Mouse (Mus musculus): ENCODE measurements around the gene Srarp.

Gene Srarp

DNA sequence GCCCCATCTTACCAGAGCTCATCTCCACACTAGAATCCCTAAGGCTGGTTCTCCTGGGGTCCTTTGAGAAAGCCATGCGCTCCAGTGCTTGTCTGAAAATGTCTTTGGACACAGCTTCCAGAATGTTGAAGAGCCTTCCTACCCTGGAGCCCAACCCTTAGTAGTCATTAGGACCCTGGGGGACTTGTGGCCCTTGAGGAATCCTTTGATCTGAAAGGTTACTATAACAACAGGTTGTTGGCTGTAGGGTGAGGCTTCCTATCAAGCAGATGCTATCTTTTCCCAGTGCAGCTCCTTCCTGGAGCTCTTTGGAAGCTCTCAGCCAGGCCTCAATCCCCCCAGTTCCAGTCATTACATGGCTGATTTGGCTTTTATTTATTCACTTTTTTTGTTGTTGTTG is at the start of gene Srarp:
Gene Srarp (minus strand): TSS at position 132 of the 400 bp plus-strand sequence.
- no peak for DNase-seq (ENCODE audit: low spot score in 2 of 2)

DNA sequence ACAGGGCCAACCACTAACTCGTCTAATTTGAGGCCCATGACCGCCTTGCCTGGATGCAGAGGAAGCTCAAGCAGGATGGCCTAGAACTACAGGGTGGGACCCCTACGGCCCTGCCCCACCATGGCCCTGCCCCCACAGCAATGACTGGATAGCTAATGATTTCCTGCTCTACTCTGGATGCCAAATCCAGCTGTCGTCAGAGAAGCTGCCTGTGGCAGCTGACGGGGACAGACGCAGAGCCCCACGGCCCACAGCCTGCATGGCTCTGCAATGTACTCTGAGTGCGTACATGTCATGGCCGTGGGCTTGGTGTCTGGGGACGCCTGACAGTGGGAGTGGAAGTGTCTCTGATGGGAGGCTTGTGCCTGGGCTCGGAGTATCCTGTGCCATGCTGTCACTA is 48.2 kb upstream of the Srarp start:
- no peak for DNase-seq (ENCODE audit: low spot score in 2 of 2)

DNA sequence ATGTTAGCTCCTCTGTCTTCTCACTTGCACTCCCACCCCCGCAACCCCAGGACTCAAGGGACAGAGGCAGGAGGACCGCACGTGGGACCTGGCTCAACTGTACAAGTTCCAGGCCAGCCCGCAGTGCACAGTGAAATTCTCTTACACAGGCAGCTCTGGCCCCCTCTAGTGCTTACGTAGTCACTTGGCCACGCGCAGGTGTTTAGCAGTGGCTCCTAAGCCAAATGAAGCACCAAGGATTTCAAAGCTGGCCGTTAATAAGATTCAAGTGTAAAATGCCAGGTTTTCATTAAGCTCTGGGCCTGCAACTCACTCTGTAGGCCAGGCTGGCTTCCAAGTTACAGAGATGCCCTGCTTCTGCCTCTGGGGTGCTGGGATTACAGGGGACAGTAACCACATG is 43.5 kb upstream of the Srarp start:
- no peak for DNase-seq (ENCODE audit: low spot score in 2 of 2)

GRCm38 (mm10) chr4:141478794-141479193 is 42.9 kb upstream of the Srarp start:
- no peak for DNase-seq (ENCODE audit: low spot score in 2 of 2)

- DNase-seq (ENCODE audit: low spot score in 2 of 2), result no peak
These were observed 42.3 kb upstream of the Srarp start for GRCm38 (mm10) chr4:141478225-141478624.

- DNase-seq (ENCODE audit: low spot score in 2 of 2), result peak in 1 of 2 experiments; percentile 67
These were observed 41.8 kb upstream of the Srarp start for GRCm38 (mm10) chr4:141477681-141478102.

DNA sequence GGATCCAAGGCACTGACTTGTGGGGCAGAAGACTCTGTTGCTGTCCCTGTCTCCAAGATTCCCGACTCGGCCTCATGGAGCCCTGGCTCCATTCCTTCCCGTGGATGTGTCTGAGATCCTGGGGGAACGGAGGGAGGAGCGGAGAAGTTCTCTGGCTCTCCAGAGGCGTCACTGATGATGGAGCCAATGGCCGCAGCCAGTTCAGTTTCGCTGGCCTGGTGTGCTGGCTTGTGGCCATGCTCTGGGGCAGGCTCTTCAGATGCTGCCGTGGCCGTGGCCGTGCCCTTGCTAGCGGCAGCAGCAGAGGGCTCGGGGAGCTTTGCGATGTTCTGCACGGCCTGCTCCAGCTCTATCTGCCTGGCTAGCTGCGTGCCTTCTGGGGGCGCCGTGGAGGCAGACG is 38.5 kb upstream of the Srarp start:
- DNase-seq (ENCODE audit: low spot score in 2 of 2), result no peak

DNA sequence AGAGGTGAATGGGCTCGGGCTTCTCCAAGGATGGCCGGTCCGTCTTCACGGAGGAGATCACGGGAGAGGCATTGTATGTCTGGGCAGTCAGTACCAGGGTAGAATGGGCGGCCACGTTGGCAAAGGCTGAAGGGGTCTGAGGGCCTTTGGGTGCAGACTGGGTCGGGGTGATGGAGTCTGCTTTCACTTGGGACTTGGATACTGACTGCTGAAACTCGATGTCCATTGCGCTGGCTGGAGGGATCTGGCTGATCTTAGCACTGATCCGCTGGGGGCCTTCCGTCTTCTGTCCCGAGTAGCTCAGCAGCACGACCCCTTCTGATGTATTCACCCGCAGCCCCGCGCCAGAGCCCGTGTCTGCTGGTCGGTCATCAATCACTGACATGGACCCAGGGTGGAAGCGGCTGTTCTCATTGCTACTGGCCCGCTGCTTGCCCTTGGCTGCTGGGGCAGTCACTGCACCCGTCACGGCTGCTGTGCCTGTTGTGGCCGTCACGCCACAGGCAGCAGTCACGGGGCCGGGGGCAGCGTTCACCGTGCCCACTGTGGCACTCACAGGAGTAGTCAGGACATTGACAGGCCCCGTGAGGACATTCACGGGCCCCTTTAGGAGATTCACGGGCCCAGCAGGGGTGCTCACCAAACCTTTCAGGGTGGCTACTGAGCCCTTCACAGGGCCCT is 36.9 kb upstream of the Srarp start:
- no peak for DNase-seq (ENCODE audit: low spot score in 2 of 2)

- no peak for DNase-seq (ENCODE audit: low spot score in 2 of 2)
These were observed 35.6 kb upstream of the Srarp start for GRCm38 (mm10) chr4:141471491-141471890.

- no peak for DNase-seq (ENCODE audit: low spot score in 2 of 2)
These were observed 33.4 kb upstream of the Srarp start for GRCm38 (mm10) chr4:141469343-141469742.

DNA sequence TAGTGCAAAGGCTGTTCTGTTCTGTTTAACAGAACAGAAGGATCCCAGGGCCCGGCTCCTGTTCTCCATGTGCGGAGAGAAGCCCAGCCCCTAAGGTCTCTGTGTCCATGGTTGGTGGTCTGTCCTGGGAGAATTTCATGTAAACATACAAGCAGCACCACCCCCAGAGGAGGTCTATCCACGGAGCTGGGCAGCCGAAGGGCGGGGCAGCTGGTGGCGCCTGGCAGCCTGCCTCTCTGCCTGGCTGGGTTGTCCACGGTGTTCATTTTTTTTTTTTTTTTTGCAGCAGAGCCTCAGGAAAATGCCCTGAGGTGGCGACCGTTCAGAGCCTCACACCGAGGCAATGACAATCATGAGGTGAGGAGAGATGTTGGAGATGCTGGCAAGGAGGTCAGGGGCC is 32.7 kb upstream of the Srarp start:
- DNase-seq (ENCODE audit: low spot score in 2 of 2), result no peak

DNA sequence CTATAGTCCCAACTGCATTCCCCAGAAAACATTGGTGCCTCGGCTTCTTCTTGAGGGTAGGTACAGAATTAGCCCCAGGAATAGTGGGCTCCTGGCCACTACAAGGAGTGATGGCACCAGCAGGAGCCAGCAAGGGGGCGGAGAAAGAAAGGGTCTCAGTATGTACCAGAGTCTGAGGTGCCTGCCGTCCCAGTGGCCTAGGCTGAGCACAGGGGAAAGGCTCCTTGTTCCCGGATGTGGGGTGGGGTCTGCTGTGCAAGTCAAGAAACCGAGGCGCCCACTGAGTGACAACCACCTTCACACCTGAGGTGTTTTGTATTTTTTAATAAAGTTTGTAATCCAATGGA is 31.6 kb upstream of the Srarp start:
- DNase-seq (ENCODE audit: low spot score in 2 of 2), result no peak

DNA sequence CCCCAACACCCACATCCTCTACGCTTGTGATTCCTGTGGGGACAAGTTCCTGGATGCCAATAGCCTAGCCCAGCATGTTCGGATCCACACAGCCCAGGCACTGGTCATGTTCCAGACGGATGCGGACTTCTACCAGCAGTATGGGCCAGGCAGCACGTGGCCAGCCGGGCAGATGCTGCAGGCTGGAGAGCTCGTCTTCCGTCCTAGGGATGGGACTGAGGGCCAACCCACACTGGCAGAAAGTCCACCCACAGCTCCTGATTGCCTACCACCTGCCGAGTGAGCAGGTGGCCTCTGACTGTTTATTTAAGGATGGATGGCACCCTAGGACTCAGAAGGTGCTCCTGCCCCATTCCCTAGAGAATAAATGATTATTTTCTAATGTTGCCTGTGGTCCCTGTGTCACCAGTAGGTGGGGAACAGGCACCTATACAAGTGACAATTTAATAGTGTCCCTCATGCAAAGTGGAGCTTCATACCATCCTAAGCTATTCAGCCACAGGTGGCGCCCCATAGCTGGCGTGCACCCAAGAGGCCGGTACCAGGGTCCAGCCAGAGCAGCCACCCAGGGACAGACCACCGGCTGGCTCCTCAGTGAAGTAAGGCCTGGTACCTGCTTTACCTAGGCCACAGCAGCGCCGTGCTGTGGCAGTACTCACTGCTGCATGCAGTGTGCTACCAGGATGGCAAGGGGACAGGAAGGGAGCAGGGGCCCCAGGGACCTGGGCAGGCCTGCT is 31.1 kb upstream of the Srarp start:
- DNase-seq (ENCODE audit: low spot score in 2 of 2), result no peak

- DNase-seq (ENCODE audit: low spot score in 2 of 2), result no peak
These were observed 30.4 kb upstream of the Srarp start for GRCm38 (mm10) chr4:141466289-141466795.

DNA sequence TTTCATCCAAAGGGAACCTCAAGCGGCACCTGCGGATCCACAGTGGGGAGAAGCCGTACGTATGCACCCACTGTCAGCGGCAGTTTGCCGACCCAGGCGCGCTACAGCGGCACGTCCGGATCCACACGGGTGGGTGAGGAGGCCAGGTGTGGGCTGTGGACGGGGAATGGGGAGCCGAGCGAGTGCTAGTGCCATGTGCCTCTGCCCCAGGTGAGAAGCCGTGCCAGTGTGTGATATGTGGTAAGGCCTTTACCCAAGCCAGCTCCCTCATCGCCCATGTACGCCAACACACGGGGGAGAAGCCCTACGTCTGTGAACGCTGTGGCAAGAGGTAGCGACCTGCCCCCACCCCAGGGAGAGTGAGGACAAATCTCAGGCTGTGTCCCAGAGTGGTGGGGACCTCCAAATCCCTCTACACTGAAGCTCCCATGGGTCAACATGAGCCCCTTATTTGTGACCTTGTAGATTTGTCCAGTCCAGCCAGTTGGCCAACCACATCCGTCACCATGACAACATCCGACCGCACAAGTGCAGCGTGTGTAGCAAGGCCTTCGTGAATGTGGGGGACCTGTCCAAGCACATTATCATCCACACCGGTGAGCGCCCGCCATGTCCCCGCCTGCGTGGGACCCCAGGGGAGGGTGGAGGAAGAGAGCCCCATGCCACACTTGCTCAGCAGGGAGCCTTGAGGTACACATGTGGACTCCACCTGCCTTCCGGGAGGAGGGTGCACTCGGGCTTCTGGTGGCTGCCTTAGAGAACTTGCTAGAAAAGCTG is 29.8 kb upstream of the Srarp start:
- no peak for DNase-seq (ENCODE audit: low spot score in 2 of 2)

GRCm38 (mm10) chr4:141464722-141465121 is 28.8 kb upstream of the Srarp start:
- DNase-seq (ENCODE audit: low spot score in 2 of 2), result no peak

DNA sequence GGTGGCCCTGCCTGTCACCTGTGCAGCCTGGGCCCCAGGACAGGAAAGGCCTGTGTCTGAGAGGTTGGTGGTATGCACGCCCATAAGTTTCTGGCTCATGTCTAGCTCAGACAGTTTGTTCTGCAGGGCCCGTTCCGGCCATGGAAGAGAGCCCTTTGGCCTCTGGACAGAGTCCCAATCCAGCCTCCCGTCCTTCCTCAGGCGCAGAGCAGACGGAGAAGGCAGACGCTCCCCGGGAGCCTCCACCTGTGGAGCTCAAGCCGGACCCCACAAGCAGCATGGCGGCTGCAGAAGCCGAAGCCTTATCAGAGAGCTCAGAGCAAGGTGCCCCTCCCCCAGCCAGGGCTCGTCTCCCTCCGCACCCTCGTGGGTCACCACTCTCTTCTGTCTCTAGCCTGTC is 27.6 kb upstream of the Srarp start:
- DNase-seq (ENCODE audit: low spot score in 2 of 2), result no peak

DNA sequence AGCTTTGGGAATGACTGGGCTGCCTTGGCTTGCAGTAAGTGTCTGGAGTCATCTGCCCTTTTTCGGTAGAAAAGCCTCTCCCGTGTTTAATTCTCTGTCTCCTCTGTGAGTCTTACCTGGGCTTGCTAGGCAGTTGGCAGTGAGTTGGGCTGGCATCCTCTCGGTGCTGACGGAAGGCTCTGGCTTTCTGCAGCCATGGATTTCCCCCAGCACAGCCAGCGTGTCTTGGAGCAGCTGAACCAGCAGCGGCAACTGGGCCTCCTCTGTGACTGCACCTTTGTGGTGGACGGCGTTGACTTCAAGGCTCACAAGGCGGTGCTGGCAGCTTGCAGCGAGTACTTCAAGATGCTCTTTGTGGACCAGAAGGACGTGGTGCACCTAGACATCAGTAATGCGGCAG is 25.7 kb upstream of the Srarp start:
- no peak for DNase-seq (ENCODE audit: low spot score in 2 of 2)

DNA sequence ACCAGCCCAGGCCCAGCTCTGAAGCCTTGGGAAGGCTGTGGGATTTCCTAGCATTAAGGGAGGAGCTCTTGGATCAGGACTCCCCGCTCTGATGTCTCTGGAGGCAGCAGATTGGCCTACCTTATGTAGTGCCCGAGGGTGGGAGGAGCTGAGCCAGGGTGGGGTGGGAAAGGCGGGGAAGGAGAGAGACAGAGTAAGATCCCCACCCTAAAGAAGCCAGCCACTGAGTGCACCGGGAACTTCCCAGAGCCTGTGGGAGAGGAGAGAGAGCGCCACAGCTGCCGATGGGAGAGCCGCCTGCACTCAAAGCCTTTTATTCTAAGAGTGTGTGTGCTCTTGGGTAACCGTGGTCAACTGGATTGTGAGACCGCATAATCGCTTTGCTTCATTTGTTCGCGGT is 25.2 kb upstream of the Srarp start:
- DNase-seq (ENCODE audit: low spot score in 2 of 2), result no peak

GRCm38 (mm10) chr4:141460481-141460880 is 24.6 kb upstream of the Srarp start:
- no peak for DNase-seq (ENCODE audit: low spot score in 2 of 2)

- no peak for DNase-seq (ENCODE audit: low spot score in 2 of 2)
These were observed 23.9 kb upstream of the Srarp start for GRCm38 (mm10) chr4:141459766-141460165.

GRCm38 (mm10) chr4:141458888-141459287 is 23.0 kb upstream of the Srarp start:
- DNase-seq (ENCODE audit: low spot score in 2 of 2), result no peak

GRCm38 (mm10) chr4:141458236-141458635 is 22.3 kb upstream of the Srarp start:
- DNase-seq (ENCODE audit: low spot score in 2 of 2), result no peak

All from frontal cortex, postnatal 10 days (tissue).